Mouse (Mus musculus) G1E (cell line): ENCODE results near the gene Nectin1.

Experiments used
- CTCF ChIP-seq: IDR thresholded peaks from 2 replicates; pipeline ENCODE4 v1.5.1; 2012; ENCODE audit warnings: low read depth, low read length, inconsistent platforms, mixed read lengths
- TAL1 ChIP-seq: conservative IDR thresholded peaks from 2 replicates; pipeline ENCODE4 v1.6.1; 2012; ENCODE audit warnings: low read depth, low read length, inconsistent platforms, mixed read lengths

DNA sequence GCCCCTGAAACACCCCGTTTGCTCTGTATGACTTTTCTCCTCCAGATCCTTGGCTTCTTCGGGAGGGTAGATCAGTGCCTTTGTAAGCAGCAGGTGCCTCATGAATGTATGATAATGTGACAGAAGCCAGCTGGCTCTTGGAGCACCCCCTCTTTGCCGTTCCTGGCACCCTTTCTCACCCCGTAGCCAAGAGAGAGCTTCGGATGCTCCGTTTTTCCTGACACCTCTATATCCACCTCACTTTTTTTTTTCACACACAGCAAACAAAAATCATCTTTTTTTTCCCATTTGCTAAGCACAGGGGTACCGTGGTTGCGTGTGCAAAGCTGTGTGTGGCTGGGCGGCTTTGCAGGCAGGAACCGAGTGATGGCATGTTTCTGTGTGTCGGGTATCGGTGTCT, 16.3 kb downstream of the Nectin1 start:
- TF ChIP-seq CTCF (no peak), TAL1 (no peak)
